Mouse (Mus musculus) stomach, embryonic 16.5 days (tissue): Measurements from ENCODE around the gene Kif28. TPM values are rescaled to one million over a fixed set of nuclear protein-coding genes. Genes with fewer than 3 reads are reported as not detected.

Experiments
- ATAC-seq: fragments of 200-750 bp; cut with Nextera tagmentation; 2 replicates; pipeline ENCODE4 v1.8.0; 2017; ENCODE audit warnings: moderate number of reproducible peaks, moderate TSS enrichment; ENCODE audit not compliant: insufficient read depth, low FRiP score
- H3K27ac ChIP-seq: fragments of 300-500 bp; sonication (generic); 2 replicates; pipeline ENCODE4 v1.5.1; 2014; ENCODE audit warnings: low read length
- H3K27me3 ChIP-seq: fragments of 300-500 bp; sonication (generic); 2 replicates; pipeline ENCODE4 v1.6.1; 2014; ENCODE audit warnings: low read length, control low read depth, mixed read lengths; ENCODE audit not compliant: control insufficient read depth, insufficient read depth
- H3K36me3 ChIP-seq: fragments of 300-500 bp; sonication (generic); 2 replicates; pipeline ENCODE4 v1.6.1; 2014; ENCODE audit warnings: low read length; ENCODE audit not compliant: control insufficient read depth, insufficient read depth
- H3K4me1 ChIP-seq: fragments of 300-500 bp; sonication (generic); 2 replicates; pipeline ENCODE4 v1.6.1; 2014; ENCODE audit warnings: low read length, control low read depth, mixed read lengths; ENCODE audit not compliant: control insufficient read depth, insufficient read depth
- H3K4me2 ChIP-seq: fragments of 300-500 bp; sonication (generic); 2 replicates; pipeline ENCODE4 v1.6.1; 2014; ENCODE audit warnings: low read depth, low read length, mixed read lengths
- H3K4me3 ChIP-seq: fragments of 300-500 bp; sonication (generic); replicated peaks from 2 replicates; pipeline ENCODE4 v1.5.1; 2014; ENCODE audit warnings: mild to moderate bottlenecking, low read length
- H3K9ac ChIP-seq: fragments of 300-500 bp; sonication (generic); 2 replicates; pipeline ENCODE4 v1.6.1; 2014; ENCODE audit warnings: low read length
- H3K9me3 ChIP-seq: fragments of 300-500 bp; sonication (generic); replicated peaks from 2 replicates; pipeline ENCODE4 v1.6.1; 2016; ENCODE audit warnings: low read length, control low read depth; ENCODE audit not compliant: control insufficient read depth
- WGBS: fragments of 180-500 bp; shearing (Covaris S2); extraction: QIAGEN DNeasy Blood & Tissue Kit; methylation state at CpG from one replicate; pipeline ENCODE4 v1.1.7; 2014; 5-methylcytosine and 5-hydroxymethylcytosine counted together
- polyA plus RNA-seq: library from polyadenylated mRNA; unstranded; fragments of >200 nt; fragmentation: Nextera tagmentation; extraction: Ambion mirVana; gene quantifications from 2 replicates; pipeline ENCODE4 v1.2.1, GENCODE M21; 2015

Kif28 gene
- 0.04 TPM in 1 of 2 replicates, not detected in the other for polyA plus RNA-seq

GRCm38 (mm10) chr1:179745171-179745570, at the start of gene Kif28:
Gene Kif28 (minus strand): TSS chr1:179745271.
- Histone ChIP-seq H3K36me3 (peaks cover 16% of the 10 kb centered on the region), H3K27me3 (no peaks in the 10 kb centered on the region), H3K4me3 (no peak within 1 kb of the TSS), H3K4me1 (no peaks in the 10 kb centered on the region), H3K4me2 (no peak within 1 kb of the TSS), H3K27ac (no peak within 1 kb of the TSS), H3K9me3 (no peaks in the 10 kb centered on the region), H3K9ac (no peak within 1 kb of the TSS)
- WGBS: 90% methylated on average over 9 of the region's 9 CpGs
- ATAC-seq: no peak

DNA sequence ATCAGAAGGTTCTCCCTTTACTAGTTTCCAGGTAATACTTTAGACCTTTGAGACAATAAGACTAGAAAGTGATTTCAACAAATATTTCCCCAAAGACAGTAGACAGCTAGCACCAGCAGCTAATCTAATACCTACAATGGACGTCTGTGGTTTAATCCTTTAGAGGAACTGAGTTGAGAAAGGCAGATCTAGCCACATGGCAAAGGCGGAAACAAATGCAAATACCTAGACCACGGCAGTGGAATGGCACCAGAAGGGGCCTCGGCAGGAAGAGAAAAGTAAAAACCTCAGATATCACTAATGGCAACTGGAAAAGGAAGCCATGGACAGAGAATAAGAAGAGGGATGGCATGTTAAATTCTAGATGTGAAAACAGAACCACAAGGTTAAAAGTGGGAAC, 42.2 kb upstream of the Kif28 start:
- Histone ChIP-seq H3K9me3 (no peaks in the 10 kb centered on the region), H3K36me3 (peaks cover 19% of the 10 kb centered on the region), H3K4me1 (no peaks in the 10 kb centered on the region), H3K9ac (no peak overlapping the region), H3K4me3 (no peak overlapping the region), H3K27me3 (no peaks in the 10 kb centered on the region), H3K27ac (no peak overlapping the region), H3K4me2 (no peak overlapping the region)
- WGBS: 77% methylated on average over 4 of the region's 4 CpGs
- no peak for ATAC-seq

DNA sequence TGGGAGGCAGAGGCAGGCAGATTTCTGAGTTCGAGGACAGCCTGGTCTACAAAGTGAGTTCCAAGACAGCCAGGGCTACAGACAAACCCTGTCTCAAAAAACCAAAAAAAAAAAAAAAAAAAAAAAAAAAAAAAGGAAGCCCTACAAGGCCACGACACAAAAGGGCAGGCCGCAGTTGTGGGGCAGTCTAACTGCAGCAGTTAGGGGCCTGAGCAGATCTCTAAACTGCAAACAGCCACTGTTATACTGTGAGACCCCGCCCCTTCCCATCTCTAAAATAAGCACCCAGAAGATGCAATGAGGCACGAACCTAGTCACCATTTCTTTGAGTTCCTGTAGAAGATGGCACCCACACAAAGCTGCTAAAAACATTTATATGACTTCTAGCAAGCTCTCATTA, 40.4 kb upstream of the Kif28 start:
- Histone ChIP-seq H3K4me2 (no peak overlapping the region), H3K36me3 (peaks cover 20% of the 10 kb centered on the region), H3K4me1 (no peaks in the 10 kb centered on the region), H3K27ac (no peak overlapping the region), H3K27me3 (no peaks in the 10 kb centered on the region), H3K4me3 (no peak overlapping the region), H3K9me3 (no peaks in the 10 kb centered on the region), H3K9ac (no peak overlapping the region)
- no peak for ATAC-seq
- WGBS: 89% methylated on average over 5 of the region's 5 CpGs

DNA sequence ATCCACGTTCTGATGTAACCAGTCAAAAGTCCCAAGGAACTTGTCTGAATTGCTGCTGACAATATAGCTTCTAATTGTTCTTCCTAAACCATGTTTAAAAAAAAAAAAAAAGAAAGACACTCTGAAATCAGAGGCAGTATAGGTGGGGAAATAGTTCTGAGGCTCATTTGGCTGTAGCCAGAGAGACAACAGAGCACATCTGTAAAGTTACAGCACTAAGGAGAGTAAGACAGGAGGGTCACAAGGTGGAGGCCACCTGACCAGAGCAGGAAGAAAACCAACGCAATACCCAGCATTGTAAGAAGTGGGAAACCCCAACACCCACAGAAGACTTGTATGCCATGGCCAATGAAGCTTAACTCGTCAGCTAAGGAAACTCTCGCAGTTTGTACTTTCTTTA, 39.0 kb upstream of the Kif28 start:
- no peaks in the 10 kb centered on the region for H3K4me1 ChIP-seq
- H3K27me3 ChIP-seq: no peaks in the 10 kb centered on the region
- H3K27ac ChIP-seq: no peak overlapping the region
- H3K4me3 ChIP-seq: no peak overlapping the region
- no peaks in the 10 kb centered on the region for H3K9me3 ChIP-seq
- H3K9ac ChIP-seq: no peak overlapping the region
- ATAC-seq: no peak
- no peak overlapping the region for H3K4me2 ChIP-seq
- H3K36me3 ChIP-seq: peaks cover 28% of the 10 kb centered on the region
- WGBS: 87% methylated on average over 4 of the region's 4 CpGs

GRCm38 (mm10) chr1:179776831-179777230, 31.8 kb upstream of the Kif28 start:
- no peak overlapping the region for H3K9ac ChIP-seq
- no peak overlapping the region for H3K4me3 ChIP-seq
- peaks cover 31% of the 10 kb centered on the region for H3K36me3 ChIP-seq
- H3K4me2 ChIP-seq: no peak overlapping the region
- no peak for ATAC-seq
- 84% methylated on average over 8 of the region's 8 CpGs for WGBS
- no peaks in the 10 kb centered on the region for H3K9me3 ChIP-seq
- no peak overlapping the region for H3K27ac ChIP-seq
- no peaks in the 10 kb centered on the region for H3K27me3 ChIP-seq
- no peaks in the 10 kb centered on the region for H3K4me1 ChIP-seq

DNA sequence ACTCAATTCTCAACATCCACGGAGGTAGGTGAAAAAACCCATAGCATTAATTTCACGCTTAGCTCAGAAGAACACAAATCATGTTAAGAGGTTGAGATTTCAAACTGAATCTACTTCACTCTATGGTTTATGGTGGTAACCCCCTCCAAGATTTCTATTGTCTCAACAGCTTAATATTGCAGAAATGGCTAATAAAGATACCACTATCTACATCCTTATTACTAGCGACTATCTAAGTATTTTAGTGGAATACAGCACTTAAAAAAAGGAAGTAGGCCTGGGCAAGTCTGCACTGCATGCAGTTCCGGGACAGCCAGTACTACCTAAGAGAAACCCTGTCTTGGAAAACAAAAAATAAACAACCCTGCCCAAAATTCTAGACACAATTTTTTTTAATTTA, 15.5 kb upstream of the Kif28 start:
- no peak overlapping the region for H3K4me2 ChIP-seq
- H3K4me3 ChIP-seq: no peak overlapping the region
- no peak for ATAC-seq
- H3K9me3 ChIP-seq: no peaks in the 10 kb centered on the region
- 94% methylated on average over 4 of the region's 4 CpGs for WGBS
- H3K27me3 ChIP-seq: no peaks in the 10 kb centered on the region
- no peak overlapping the region for H3K9ac ChIP-seq
- no peak overlapping the region for H3K27ac ChIP-seq
- H3K36me3 ChIP-seq: peaks cover 33% of the 10 kb centered on the region
- H3K4me1 ChIP-seq: no peaks in the 10 kb centered on the region

DNA sequence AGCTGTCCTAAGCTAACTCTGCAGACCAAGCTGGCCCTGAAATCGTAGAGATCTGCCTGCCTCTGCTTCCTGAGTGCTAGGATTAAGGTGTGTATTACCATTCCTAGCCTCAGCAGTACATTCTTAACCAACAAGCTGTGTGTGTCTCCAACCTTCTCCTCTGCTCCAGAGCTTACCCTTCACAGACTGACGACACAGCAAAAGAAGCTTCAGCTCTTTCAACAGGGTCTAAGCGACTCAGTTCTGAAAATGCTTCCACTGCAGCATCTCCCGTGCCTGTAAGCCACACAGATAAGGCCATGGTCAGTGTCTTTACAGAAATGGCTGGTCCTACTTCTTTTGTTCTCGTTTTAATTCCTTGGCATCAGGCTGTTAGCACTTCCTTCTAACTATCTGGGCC, 15.0 kb upstream of the Kif28 start:
- WGBS: 92% methylated on average over 5 of the region's 5 CpGs
- Histone ChIP-seq H3K4me3 (no peak overlapping the region), H3K4me2 (no peak overlapping the region), H3K27ac (no peak overlapping the region), H3K27me3 (no peaks in the 10 kb centered on the region), H3K9me3 (no peaks in the 10 kb centered on the region), H3K4me1 (no peaks in the 10 kb centered on the region), H3K36me3 (peaks cover 31% of the 10 kb centered on the region), H3K9ac (no peak overlapping the region)
- no peak for ATAC-seq

- Histone ChIP-seq H3K4me1 (no peaks in the 10 kb centered on the region), H3K9me3 (no peaks in the 10 kb centered on the region), H3K4me3 (no peak overlapping the region), H3K9ac (no peak overlapping the region), H3K27me3 (no peaks in the 10 kb centered on the region), H3K36me3 (peaks cover 41% of the 10 kb centered on the region), H3K4me2 (no peak overlapping the region), H3K27ac (no peak overlapping the region)
- ATAC-seq: no peak
Measured at GRCm38 (mm10) chr1:179756477-179756876, 11.4 kb upstream of the Kif28 start.

DNA sequence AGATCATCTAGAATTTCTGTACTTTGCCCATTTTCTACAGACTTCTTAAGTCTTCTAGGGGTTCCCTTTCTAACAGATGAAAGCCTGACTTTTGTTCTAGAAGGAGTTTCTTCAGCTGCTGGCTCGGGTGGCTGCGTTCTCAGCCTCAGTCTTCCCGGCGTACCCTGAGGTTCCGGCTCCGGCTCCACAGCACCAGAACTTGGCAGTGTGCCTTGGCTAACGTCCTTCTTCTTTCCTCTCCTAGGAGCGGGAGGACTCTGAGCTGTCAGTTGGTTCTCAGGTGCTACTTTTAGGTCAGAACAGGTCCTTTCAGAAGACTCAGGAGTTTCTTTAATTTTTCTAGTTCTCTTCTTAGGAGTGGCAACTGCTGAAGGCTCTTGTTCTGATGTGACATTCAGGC, 7.9 kb upstream of the Kif28 start:
- H3K27me3 ChIP-seq: no peaks in the 10 kb centered on the region
- no peaks in the 10 kb centered on the region for H3K4me1 ChIP-seq
- no peaks in the 10 kb centered on the region for H3K9me3 ChIP-seq
- 95% methylated on average over 8 of the region's 8 CpGs for WGBS
- no peak overlapping the region for H3K4me3 ChIP-seq
- H3K36me3 ChIP-seq: peaks cover 26% of the 10 kb centered on the region
- no peak overlapping the region for H3K4me2 ChIP-seq
- H3K27ac ChIP-seq: no peak overlapping the region
- ATAC-seq: no peak
- no peak overlapping the region for H3K9ac ChIP-seq

DNA sequence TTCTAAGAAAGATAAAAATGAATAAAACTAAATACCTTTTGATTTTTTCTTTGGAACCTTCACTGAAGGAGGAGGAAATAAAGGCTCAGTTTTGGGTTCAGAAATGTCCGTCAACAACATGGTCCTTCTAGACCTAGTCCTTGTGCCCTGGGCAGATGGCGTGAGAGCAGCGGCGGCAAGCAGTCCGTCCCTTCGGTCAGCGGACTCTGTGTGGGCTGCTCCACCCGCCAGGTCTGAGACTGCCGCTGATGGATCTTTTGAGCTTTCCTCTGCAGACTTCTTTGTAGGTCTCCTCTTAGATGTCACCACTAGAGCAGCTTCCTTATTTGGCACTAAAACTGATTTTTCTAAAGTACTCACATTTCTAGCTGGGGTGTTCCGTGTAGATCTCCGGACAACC, 7.2 kb upstream of the Kif28 start:
- WGBS: 95% methylated on average over 11 of the region's 11 CpGs
- Histone ChIP-seq H3K4me1 (no peaks in the 10 kb centered on the region), H3K9me3 (no peaks in the 10 kb centered on the region), H3K27ac (no peak overlapping the region), H3K27me3 (no peaks in the 10 kb centered on the region), H3K9ac (no peak overlapping the region), H3K4me2 (no peak overlapping the region), H3K36me3 (peaks cover 28% of the 10 kb centered on the region), H3K4me3 (no peak overlapping the region)
- ATAC-seq: no peak
